ENCODE assay signal across 19 mouse cellular contexts in genomic region chr15:81304006-81304405, GRCm38 (mm10). TPM values are rescaled to one million over a fixed set of nuclear protein-coding genes. Genes with fewer than 3 reads are reported as not detected.
DNase-seq lines count a peak whose midpoint lies in the region; TF ChIP-seq lines count a peak whose summit lies in the region.
"Had no signal": no experiment of that assay in that cellular context is flagged by ENCODE, and none has a peak within 500 bp of the region (broad histone marks: within the 10 kb centered on the region; RNA-seq: fewer than 3 reads in every experiment).

No protein-coding gene starts in this region.

- no peak overlapping the region for H3K4me3 ChIP-seq in kidney, adult 2 months (ENCODE audit: insufficient read depth, low read depth, low read length)
- no peak overlapping the region for H3K4me3 ChIP-seq in thymus, adult 2 months (ENCODE audit: control insufficient read depth, insufficient read depth, low read length)
- H3K4me3 ChIP-seq in lung, adult 2 months (replicated peaks; ENCODE audit: extremely low read depth, low read depth, low read length) = no peak overlapping the region
- H3K4me3 ChIP-seq: embryonic facial prominence, embryonic 13.5 days; forebrain, embryonic 12.5 days; heart, embryonic 10.5 days; hindbrain, embryonic 12.5 days had no signal

- 77% methylated on average over 7 of the region's 7 CpGs for WGBS in kidney, adult 2 months
- 47% methylated on average over 7 of the region's 7 CpGs for WGBS in thymus, adult 2 months
- WGBS in lung, adult 2 months = 91% methylated on average over 7 of the region's 7 CpGs

- H3K27ac ChIP-seq in kidney, adult 2 months (ENCODE audit: insufficient read depth, low read depth, low read length) = no peak overlapping the region
- peak overlapping the region; percentile 88 for H3K27ac ChIP-seq in thymus, adult 2 months (ENCODE audit: control insufficient read depth, insufficient read depth, low read length)
- H3K27ac ChIP-seq: embryonic facial prominence, embryonic 13.5 days; forebrain, embryonic 12.5 days; heart, embryonic 10.5 days; hindbrain, embryonic 12.5 days had no signal

- no peak for TF ChIP-seq POLR2A in kidney, adult 2 months (IDR thresholded peaks at IDR 0.05; ENCODE audit: low read depth, low read length)
- no peak for TF ChIP-seq POLR2A in thymus, adult 2 months (IDR thresholded peaks at IDR 0.05; ENCODE audit: control insufficient read depth, extremely low read depth, insufficient read depth, low read length, poor library complexity)
- no peak for TF ChIP-seq POLR2A in lung, adult 2 months (IDR thresholded peaks at IDR 0.05; ENCODE audit: borderline replicate concordance, extremely low read depth, low read depth, low read length)

- DNase-seq in kidney, adult 2 months = peak; percentile 35
- no peak for DNase-seq in kidney, postnatal 10 days
- no peak for DNase-seq in thymus, adult 2 months
- no peak for DNase-seq in thymus, postnatal 10 days (ENCODE audit: low spot score in 2 of 2)
- peak; percentile 29 for DNase-seq in CD4-positive helper T cell, adult 2 months (ENCODE audit: low read depth, low spot score)
- no peak for DNase-seq in lung, adult 2 months
- DNase-seq in embryo, embryonic 10.5 days (ENCODE audit: low spot score) = no peak
- DNase-seq: adrenal gland, postnatal 14 days; cerebellum, adult 11-12 months; cerebellum, adult 9-10 months; cerebellum, postnatal 25 days; gastrocnemius, postnatal 10 days; heart, adult 18-20 months; heart, postnatal 10 days; heart, postnatal 4 days had no signal

- no peaks in the 10 kb centered on the region for H3K36me3 ChIP-seq in kidney, adult 2 months (ENCODE audit: control insufficient read depth, insufficient read depth, low read length)
- H3K36me3 ChIP-seq in thymus, adult 2 months (ENCODE audit: control insufficient read depth, insufficient read depth, low read length) = no peaks in the 10 kb centered on the region
- H3K36me3 ChIP-seq: embryonic facial prominence, embryonic 13.5 days; forebrain, embryonic 12.5 days; heart, embryonic 10.5 days; hindbrain, embryonic 12.5 days had no signal

- H3K27me3 ChIP-seq in kidney, adult 2 months (replicated peaks; ENCODE audit: control insufficient read depth, insufficient read depth, low read length) = no peaks in the 10 kb centered on the region
- H3K27me3 ChIP-seq in thymus, adult 2 months (ENCODE audit: control insufficient read depth, insufficient read depth, low read length) = no peaks in the 10 kb centered on the region
- H3K27me3 ChIP-seq: embryonic facial prominence, embryonic 13.5 days; forebrain, embryonic 12.5 days; hindbrain, embryonic 12.5 days had no signal

- no peak for TF ChIP-seq CTCF in kidney, adult 2 months (conservative IDR thresholded peaks at IDR 0.05; ENCODE audit: insufficient read depth, insufficient read length, low read depth, low read length)
- no peak for TF ChIP-seq CTCF in thymus, adult 2 months (IDR thresholded peaks at IDR 0.05; ENCODE audit: borderline replicate concordance, control insufficient read depth, extremely low read depth, insufficient read depth, low read length, poor library complexity)
- TF ChIP-seq CTCF in lung, adult 2 months (IDR thresholded peaks at IDR 0.05; ENCODE audit: insufficient read depth, low read length) = no peak

- peaks cover 20% of the 10 kb centered on the region; the same call in 1 of the 2 replicates for H3K4me1 ChIP-seq in kidney, adult 2 months (ENCODE audit: control insufficient read depth, insufficient read depth, low read length)
- H3K4me1 ChIP-seq in thymus, adult 2 months (replicated peaks; ENCODE audit: control insufficient read depth, insufficient read depth, low read length) = peaks cover 41% of the 10 kb centered on the region
- H3K4me1 ChIP-seq in lung, adult 2 months (ENCODE audit: control insufficient read depth, insufficient read depth, low read length) = peaks cover 2% of the 10 kb centered on the region
- H3K4me1 ChIP-seq: forebrain, embryonic 12.5 days; heart, embryonic 10.5 days; hindbrain, embryonic 12.5 days had no signal

RNA-seq across cellular contexts. Expression of gene Slc25a17, which starts 56.6 kb away (rescaled TPM):
- 78.3 and 78.6 TPM in 2 replicates for polyA plus RNA-seq in kidney, adult 2 months (2012; rRNA removed)
- polyA plus RNA-seq in thymus, adult 2 months (2012; rRNA removed) = 31.0 and 34.6 TPM in 2 replicates
- polyA plus RNA-seq in lung, adult 2 months (2012; rRNA removed) = 25.9 and 44.2 TPM in 2 replicates

Comparison
In these comparisons a context has a peak if more than half of its experiments do, and no peak if none do; other contexts are left out.
1. DNase-seq: peak in kidney, adult 2 months (single experiment) and CD4-positive helper T cell, adult 2 months (single experiment); none in kidney, postnatal 10 days (single experiment), thymus, adult 2 months (single experiment), thymus, postnatal 10 days (0 of 2), lung, adult 2 months (single experiment) and embryo, embryonic 10.5 days (single experiment).